Mouse (Mus musculus) regulatory T cell (primary cell): Measurements from ENCODE around the gene Sfrp2.

Experiments
- in situ Hi-C: fragments of 300-600 bp; cut with MboI, MseI; formaldehyde crosslinking; loops from one replicate; pipeline ENCODE4 v1.15.1; 2025; ENCODE audit warnings: high pct_unique_total_duplicates

Gene Sfrp2

GRCm38 (mm10) chr3:83765871-83766725, at the start of gene Sfrp2:
Sfrp2 (plus strand) TSS chr3:83766321.
- in situ Hi-C loops, result loop anchor here (10.0 kb wide), 1 partner anchor 1391 kb away; no protein-coding TSS in a partner anchor

GRCm38 (mm10) chr3:83717643-83718231, 48.4 kb upstream of the Sfrp2 start:
- in situ Hi-C loops, result no loop called here

GRCm38 (mm10) chr3:83718662-83719061, 47.5 kb upstream of the Sfrp2 start:
- in situ Hi-C loops, result no loop called here

- in situ Hi-C loops, result no loop called here
These were observed 37.9 kb upstream of the Sfrp2 start for GRCm38 (mm10) chr3:83728223-83728622.

- in situ Hi-C loops, result no loop called here
These were observed 37.3 kb upstream of the Sfrp2 start for GRCm38 (mm10) chr3:83728675-83729390.

GRCm38 (mm10) chr3:83733985-83734384, 32.1 kb upstream of the Sfrp2 start:
- in situ Hi-C loops, result no loop called here

GRCm38 (mm10) chr3:83736980-83737379, 29.1 kb upstream of the Sfrp2 start:
- in situ Hi-C loops, result no loop called here

GRCm38 (mm10) chr3:83740246-83740645, 25.9 kb upstream of the Sfrp2 start:
- in situ Hi-C loops, result no loop called here

- in situ Hi-C loops, result no loop called here
These were observed 18.8 kb upstream of the Sfrp2 start for GRCm38 (mm10) chr3:83747276-83747675.

GRCm38 (mm10) chr3:83747895-83748294, 18.2 kb upstream of the Sfrp2 start:
- in situ Hi-C loops, result no loop called here

GRCm38 (mm10) chr3:83751625-83752024, 14.5 kb upstream of the Sfrp2 start:
- in situ Hi-C loops, result no loop called here

GRCm38 (mm10) chr3:83752196-83752595, 13.9 kb upstream of the Sfrp2 start:
- in situ Hi-C loops, result no loop called here

GRCm38 (mm10) chr3:83755043-83755635, 11.0 kb upstream of the Sfrp2 start:
- in situ Hi-C loops, result no loop called here

- in situ Hi-C loops, result no loop called here
These were observed 10.5 kb upstream of the Sfrp2 start for GRCm38 (mm10) chr3:83755666-83756065.

GRCm38 (mm10) chr3:83762361-83762760, 3.8 kb upstream of the Sfrp2 start:
- in situ Hi-C loops, result loop anchor here (10.0 kb wide), 1 partner anchor 1388 kb away; no protein-coding TSS in a partner anchor

GRCm38 (mm10) chr3:83763551-83764548, 2.3 kb upstream of the Sfrp2 start:
- in situ Hi-C loops, result loop anchor here (10.0 kb wide), 1 partner anchor 1389 kb away; no protein-coding TSS in a partner anchor

GRCm38 (mm10) chr3:83766726-83767070, 577 bp downstream of the Sfrp2 start:
- in situ Hi-C loops, result loop anchor here (10.0 kb wide), 1 partner anchor 1392 kb away; no protein-coding TSS in a partner anchor

GRCm38 (mm10) chr3:83767121-83767520, 1.0 kb downstream of the Sfrp2 start:
- in situ Hi-C loops, result loop anchor here (10.0 kb wide), 1 partner anchor 1392 kb away; no protein-coding TSS in a partner anchor

GRCm38 (mm10) chr3:83768293-83769035, 2.3 kb downstream of the Sfrp2 start:
- in situ Hi-C loops, result loop anchor here (10.0 kb wide), 1 partner anchor 1394 kb away; no protein-coding TSS in a partner anchor

- in situ Hi-C loops, result loop anchor here (10.0 kb wide), 1 partner anchor 1394 kb away; no protein-coding TSS in a partner anchor
These were observed 2.9 kb downstream of the Sfrp2 start for GRCm38 (mm10) chr3:83769036-83769410.
